Mouse (Mus musculus) limb, embryonic 12.5 days (tissue): ENCODE data around the gene Aldh16a1. TPM values are rescaled to one million over a fixed set of nuclear protein-coding genes. Genes with fewer than 3 reads are reported as not detected.

Experiments used
- ATAC-seq: fragments of 200-750 bp; cut with Nextera tagmentation; 2 replicates; pipeline ENCODE4 v1.8.0; 2017; ENCODE audit warnings: low read depth, moderate TSS enrichment; ENCODE audit not compliant: insufficient number of reproducible peaks, insufficient read depth, low FRiP score, low TSS enrichment
- H3K27ac ChIP-seq: fragments of 300-500 bp; sonication (generic); 2 replicates; pipeline ENCODE4 v1.5.1; 2016; ENCODE audit warnings: mild to moderate bottlenecking, moderate library complexity
- H3K27me3 ChIP-seq: fragments of 300-500 bp; sonication (generic); 2 replicates; pipeline ENCODE4 v1.6.1; 2016; ENCODE audit warnings: mild to moderate bottlenecking, moderate library complexity
- H3K36me3 ChIP-seq: fragments of 300-500 bp; sonication (generic); 2 replicates; pipeline ENCODE4 v1.6.1; 2016; ENCODE audit warnings: mild to moderate bottlenecking, moderate library complexity
- H3K4me1 ChIP-seq: fragments of 300-500 bp; sonication (generic); replicated peaks from 2 replicates; pipeline ENCODE4 v1.6.1; 2016
- H3K4me2 ChIP-seq: fragments of 300-500 bp; sonication (generic); 2 replicates; pipeline ENCODE4 v1.6.1; 2016; ENCODE audit warnings: mild to moderate bottlenecking, moderate library complexity
- H3K4me3 ChIP-seq: fragments of 300-500 bp; sonication (generic); replicated peaks from 2 replicates; pipeline ENCODE4 v1.5.1; 2016; ENCODE audit warnings: mild to moderate bottlenecking
- H3K9ac ChIP-seq: fragments of 300-500 bp; sonication (generic); replicated peaks from 2 replicates; pipeline ENCODE4 v1.6.1; 2016; ENCODE audit warnings: mild to moderate bottlenecking, moderate library complexity
- H3K9me3 ChIP-seq: fragments of 300-500 bp; sonication (generic); 2 replicates; pipeline ENCODE4 v1.6.1; 2016; ENCODE audit warnings: mild to moderate bottlenecking, moderate library complexity
- WGBS: fragments of 180-500 bp; shearing (Covaris S2); methylation state at CpG from one replicate; pipeline ENCODE4 v1.1.7; 2016; 5-methylcytosine and 5-hydroxymethylcytosine counted together
- polyA plus RNA-seq: library from polyadenylated mRNA; unstranded; fragments of >200 nt; fragmentation: Nextera tagmentation; extraction: Ambion mirVana; gene quantifications from 2 replicates; pipeline ENCODE4 v1.2.1, GENCODE M21; 2016

Gene Aldh16a1
- polyA plus RNA-seq, 1 experiment from 2014 or later = 51.4 TPM

GRCm38 (mm10) chr7:45125144-45125600 is 29.2 kb downstream of the Aldh16a1 start:
- 17% methylated on average over 7 of the region's 7 CpGs for WGBS
- peaks cover 48% of the 10 kb centered on the region for H3K4me1 ChIP-seq

GRCm38 (mm10) chr7:45124224-45125143 is 29.9 kb downstream of the Aldh16a1 start, which contains the start of gene Rps11:
TSS of gene Rps11 (minus strand) at chr7:45124439.
- Histone ChIP-seq H3K27ac (peak within 1 kb of the TSS; percentile 88), H3K36me3 (peaks cover 63% of the 10 kb centered on the region), H3K4me2 (peak within 1 kb of the TSS; percentile 66), H3K4me3 (peak within 1 kb of the TSS; percentile 73), H3K9ac (peak within 1 kb of the TSS; percentile 91), H3K9me3 (no peaks in the 10 kb centered on the region), H3K27me3 (no peaks in the 10 kb centered on the region), H3K4me1 (peaks cover 41% of the 10 kb centered on the region)
- under 1% methylated on average over 59 of the region's 59 CpGs for WGBS
- ATAC-seq = peak; percentile 79

More at GRCm38 (mm10) chr7:45125144-45125600, 29.2 kb downstream of the Aldh16a1 start:
- Histone ChIP-seq H3K9ac (peak overlapping the region; percentile 32; the same call in 1 of the 2 replicates), H3K9me3 (no peaks in the 10 kb centered on the region), H3K27ac (peak overlapping the region; percentile 88), H3K4me2 (peak overlapping the region; percentile 51), H3K4me3 (peak overlapping the region; percentile 73), H3K27me3 (no peaks in the 10 kb centered on the region), H3K36me3 (peaks cover 56% of the 10 kb centered on the region)
- no peak for ATAC-seq

GRCm38 (mm10) chr7:45123186-45123570 is 31.2 kb downstream of the Aldh16a1 start:
- Histone ChIP-seq H3K27ac (no peak overlapping the region; the same call in 1 of the 2 replicates), H3K9ac (peak overlapping the region; percentile 91), H3K9me3 (no peaks in the 10 kb centered on the region), H3K4me2 (peak overlapping the region; percentile 66), H3K4me1 (peaks cover 40% of the 10 kb centered on the region), H3K4me3 (peak overlapping the region; percentile 73), H3K27me3 (no peaks in the 10 kb centered on the region), H3K36me3 (peaks cover 74% of the 10 kb centered on the region)
- WGBS = 23% methylated on average over 12 of the region's 12 CpGs
- ATAC-seq = no peak

- no peak for ATAC-seq
- peak overlapping the region; percentile 91 for H3K9ac ChIP-seq
- WGBS = 80% methylated on average over 15 of the region's 15 CpGs
- H3K4me3 ChIP-seq = peak overlapping the region; percentile 73
- no peak overlapping the region for H3K27ac ChIP-seq
- H3K4me2 ChIP-seq = peak overlapping the region; percentile 66
- no peaks in the 10 kb centered on the region for H3K9me3 ChIP-seq
- peaks cover 40% of the 10 kb centered on the region for H3K4me1 ChIP-seq
- no peaks in the 10 kb centered on the region for H3K27me3 ChIP-seq
- peaks cover 78% of the 10 kb centered on the region for H3K36me3 ChIP-seq
Observed at GRCm38 (mm10) chr7:45122561-45123185, 31.7 kb downstream of the Aldh16a1 start.

- Histone ChIP-seq H3K9ac (peak overlapping the region; percentile 24; the same call in 1 of the 2 replicates), H3K4me2 (no peak overlapping the region), H3K4me3 (0 out of 2 replicates have a peak overlapping the region, but pooled peaks have one; percentile 0), H3K9me3 (no peaks in the 10 kb centered on the region), H3K27ac (0 out of 2 replicates have a peak overlapping the region, but pooled peaks have one; percentile 8), H3K4me1 (peaks cover 33% of the 10 kb centered on the region), H3K36me3 (peaks cover 73% of the 10 kb centered on the region), H3K27me3 (no peaks in the 10 kb centered on the region)
- ATAC-seq = no peak
Observed at GRCm38 (mm10) chr7:45121966-45122365, 32.4 kb downstream of the Aldh16a1 start.

- peaks cover 67% of the 10 kb centered on the region for H3K36me3 ChIP-seq
- 0 out of 2 replicates have a peak overlapping the region, but pooled peaks have one; percentile 0 for H3K4me3 ChIP-seq
- WGBS = 69% methylated on average over 8 of the region's 8 CpGs
Observed at GRCm38 (mm10) chr7:45121404-45121803, 33.0 kb downstream of the Aldh16a1 start.

GRCm38 (mm10) chr7:45119780-45120709 is 34.3 kb downstream of the Aldh16a1 start:
- H3K36me3 ChIP-seq = peaks cover 54% of the 10 kb centered on the region

More at GRCm38 (mm10) chr7:45121404-45121803, 33.0 kb downstream of the Aldh16a1 start:
- Histone ChIP-seq H3K27ac (0 out of 2 replicates have a peak overlapping the region, but pooled peaks have one; percentile 8), H3K4me2 (no peak overlapping the region), H3K27me3 (no peaks in the 10 kb centered on the region), H3K4me1 (peaks cover 28% of the 10 kb centered on the region), H3K9me3 (no peaks in the 10 kb centered on the region), H3K9ac (peak overlapping the region; percentile 24; the same call in 1 of the 2 replicates)
- ATAC-seq = no peak

GRCm38 (mm10) chr7:45118336-45118735 is 36.0 kb downstream of the Aldh16a1 start:
- H3K27me3 ChIP-seq = no peaks in the 10 kb centered on the region
- H3K9me3 ChIP-seq = no peaks in the 10 kb centered on the region
- H3K4me2 ChIP-seq = no peak overlapping the region
- ATAC-seq = no peak
- H3K4me3 ChIP-seq = no peak overlapping the region
- WGBS = 87% methylated on average over 6 of the region's 6 CpGs
- H3K4me1 ChIP-seq = peaks cover 13% of the 10 kb centered on the region
- peaks cover 53% of the 10 kb centered on the region for H3K36me3 ChIP-seq
- H3K27ac ChIP-seq = no peak overlapping the region
- no peak overlapping the region for H3K9ac ChIP-seq

More at GRCm38 (mm10) chr7:45119780-45120709, 34.3 kb downstream of the Aldh16a1 start:
- no peak overlapping the region for H3K4me2 ChIP-seq
- H3K9ac ChIP-seq = no peak overlapping the region
- H3K9me3 ChIP-seq = no peaks in the 10 kb centered on the region
- no peak overlapping the region for H3K27ac ChIP-seq
- ATAC-seq = no peak
- H3K4me1 ChIP-seq = peaks cover 14% of the 10 kb centered on the region
- H3K27me3 ChIP-seq = no peaks in the 10 kb centered on the region
- WGBS = 85% methylated on average over 5 of the region's 5 CpGs
- H3K4me3 ChIP-seq = no peak overlapping the region

GRCm38 (mm10) chr7:45117566-45117965 is 36.8 kb downstream of the Aldh16a1 start:
- H3K4me1 ChIP-seq = peaks cover 6% of the 10 kb centered on the region
- 85% methylated on average over 8 of the region's 8 CpGs for WGBS
- no peaks in the 10 kb centered on the region for H3K9me3 ChIP-seq
- no peak for ATAC-seq
- no peaks in the 10 kb centered on the region for H3K27me3 ChIP-seq
- H3K4me2 ChIP-seq = no peak overlapping the region
- peak overlapping the region; percentile 20; the same call in 1 of the 2 replicates for H3K27ac ChIP-seq
- H3K9ac ChIP-seq = no peak overlapping the region; the same call in 1 of the 2 replicates
- no peak overlapping the region for H3K4me3 ChIP-seq
- peaks cover 45% of the 10 kb centered on the region for H3K36me3 ChIP-seq

GRCm38 (mm10) chr7:45113476-45113875 is 40.9 kb downstream of the Aldh16a1 start:
- H3K4me1 ChIP-seq = no peaks in the 10 kb centered on the region

More at GRCm38 (mm10) chr7:45113476-45113875, 40.9 kb downstream of the Aldh16a1 start:
- H3K36me3 ChIP-seq = peaks cover 6% of the 10 kb centered on the region
- 70% methylated on average over 2 of the region's 2 CpGs for WGBS
- 0 out of 2 replicates have a peak overlapping the region, but pooled peaks have one; percentile 18 for H3K27ac ChIP-seq
- no peak overlapping the region for H3K9ac ChIP-seq
- ATAC-seq = no peak
- H3K9me3 ChIP-seq = no peaks in the 10 kb centered on the region
- no peak overlapping the region for H3K4me3 ChIP-seq
- no peak overlapping the region for H3K4me2 ChIP-seq
- no peaks in the 10 kb centered on the region for H3K27me3 ChIP-seq
